Mouse (Mus musculus): Measurements from ENCODE around the gene Slc35e3.
A peak's percentile ranks its signal among the peaks of the same experiment; 100 is the strongest.
"Not testable (repeated sequence)": the region's sequence is repeated elsewhere in the genome, so short reads cannot be mapped to it uniquely, and the experiment has no call there.

Slc35e3 gene

DNA sequence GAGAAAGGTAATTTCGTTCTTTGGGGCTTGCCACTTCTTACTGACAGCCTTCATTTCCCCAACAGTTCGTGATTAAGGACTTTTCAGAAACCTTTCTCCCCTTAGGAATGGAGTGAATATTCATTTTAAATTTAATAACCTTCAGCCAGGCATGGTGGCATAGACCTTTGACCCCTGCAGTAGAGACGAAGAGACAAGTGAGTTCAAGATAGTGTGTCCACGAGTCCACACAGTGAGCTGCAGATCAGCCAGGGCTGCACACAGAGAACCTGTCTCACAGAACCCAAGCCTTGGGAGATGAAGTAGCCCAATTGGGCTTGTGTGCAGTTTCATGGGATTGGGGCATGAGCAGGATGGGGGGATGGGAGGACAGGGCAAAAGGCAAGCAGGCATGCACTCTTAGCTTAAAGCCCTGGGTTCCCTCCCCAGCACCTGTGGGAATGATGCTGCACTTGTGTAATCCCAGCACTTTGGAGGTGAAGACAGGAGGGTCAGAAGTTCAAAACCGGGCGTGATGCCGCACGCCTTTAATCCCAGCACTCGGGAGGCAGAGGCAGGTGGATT, 33.9 kb downstream of the Slc35e3 start:
- no peak for DNase-seq

DNA sequence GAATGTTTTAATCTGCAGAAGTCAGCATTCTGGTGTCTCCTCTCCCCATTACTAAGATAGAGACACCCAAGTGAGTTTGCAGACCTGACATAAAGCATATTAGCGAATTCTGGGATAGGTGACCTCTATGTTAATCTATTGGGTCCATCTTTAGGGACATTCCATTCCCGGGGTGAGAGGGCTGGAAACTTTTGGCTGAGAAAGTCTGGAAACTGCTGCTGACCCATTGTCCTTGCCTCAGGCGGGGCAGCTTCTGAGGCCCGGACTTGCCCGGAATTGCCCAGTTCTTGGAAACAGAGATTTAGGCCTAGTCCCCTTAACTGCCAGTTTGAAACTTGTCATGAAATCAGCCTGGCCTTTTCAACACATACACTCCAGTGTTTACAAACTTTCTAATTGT, 34.8 kb downstream of the Slc35e3 start:
- peak; percentile 74 for DNase-seq

DNA sequence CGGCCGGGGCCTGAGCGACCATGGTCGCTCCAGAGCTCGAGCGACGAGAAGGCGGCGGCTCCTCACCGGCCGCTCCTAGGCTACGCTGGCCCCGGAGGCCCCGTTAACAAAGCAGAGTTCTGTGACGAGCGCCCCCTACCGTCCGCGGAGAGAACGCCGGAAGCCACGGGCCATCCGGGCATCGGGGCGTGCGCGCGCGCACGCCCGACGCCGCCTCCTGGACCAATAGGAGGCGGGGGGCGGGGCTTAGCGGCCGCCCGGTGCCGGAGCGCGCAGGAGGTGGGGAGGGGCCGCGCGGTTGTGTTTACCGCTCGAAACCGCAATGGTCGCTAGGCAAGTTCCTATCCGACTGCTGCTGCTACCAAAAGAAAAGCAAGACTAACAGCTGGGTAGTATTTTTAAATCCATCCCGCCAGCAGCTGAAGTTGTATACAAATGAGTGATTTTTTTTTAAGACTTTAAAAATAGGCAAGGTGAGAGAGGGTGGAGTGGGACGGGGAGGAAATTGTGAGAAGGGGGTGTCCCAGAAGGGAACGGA, 35.5 kb downstream of the Slc35e3 start, which contains the start of gene Mdm2:
Gene Mdm2 (minus strand): TSS at position 155 of the 538 bp plus-strand sequence.
- peak; percentile 97 for DNase-seq

DNA sequence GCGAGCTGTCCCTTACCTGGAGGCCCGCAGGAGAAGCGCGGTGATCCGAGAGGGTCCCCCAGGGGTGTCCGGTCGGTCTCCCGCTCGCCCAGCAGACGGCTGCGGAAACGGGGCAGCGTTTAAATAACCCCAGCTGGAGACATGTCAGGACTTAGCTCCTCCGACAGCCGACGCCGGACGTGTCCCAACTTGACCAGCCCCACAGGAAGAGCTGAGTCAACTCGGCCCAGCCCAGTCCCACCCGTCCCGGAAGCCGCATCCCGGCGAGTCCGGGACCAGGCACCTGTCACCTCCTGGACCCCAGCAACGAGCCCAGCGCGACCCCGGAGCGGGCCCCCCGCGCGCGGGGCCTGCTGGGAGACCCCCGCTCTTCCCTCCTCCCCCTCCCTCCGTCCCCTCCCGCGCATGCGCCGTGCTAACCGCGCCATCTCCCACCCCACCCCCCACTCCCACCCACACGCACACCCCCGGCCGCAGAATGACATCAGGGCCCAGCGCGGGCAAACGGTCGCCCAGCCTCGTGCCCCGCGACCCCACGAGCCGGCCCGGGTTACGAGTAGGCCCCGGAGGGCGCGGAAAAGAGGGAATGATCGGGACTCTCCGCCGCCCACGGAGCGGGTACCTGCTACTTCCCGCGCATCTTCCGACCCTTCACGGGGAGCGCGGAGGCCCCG, 36.1 kb downstream of the Slc35e3 start:
- peak; percentile 86 for DNase-seq

DNA sequence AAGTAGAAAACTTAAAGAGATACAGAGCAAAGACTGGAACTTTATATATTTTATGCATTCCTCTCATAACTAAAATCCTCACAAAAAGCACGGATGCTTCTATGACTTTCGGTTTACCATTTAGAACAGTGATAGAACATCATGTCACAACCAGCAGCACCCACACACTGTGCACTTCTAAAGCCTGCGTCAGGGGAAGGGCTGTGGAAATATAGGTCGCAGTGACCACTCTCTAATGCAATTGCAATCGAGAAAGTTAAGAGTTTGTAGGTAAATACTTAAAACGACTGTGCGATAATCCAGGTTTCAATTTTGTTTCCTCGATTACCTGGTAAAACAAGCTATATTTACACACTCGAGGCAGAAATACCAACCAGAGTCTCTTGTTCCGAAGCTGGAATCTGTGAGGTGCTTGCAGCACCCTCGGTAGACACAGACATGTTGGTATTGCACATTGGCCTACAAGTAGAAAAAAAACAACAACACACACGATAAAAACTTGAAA, 36.8 kb downstream of the Slc35e3 start:
- no peak for DNase-seq

DNA sequence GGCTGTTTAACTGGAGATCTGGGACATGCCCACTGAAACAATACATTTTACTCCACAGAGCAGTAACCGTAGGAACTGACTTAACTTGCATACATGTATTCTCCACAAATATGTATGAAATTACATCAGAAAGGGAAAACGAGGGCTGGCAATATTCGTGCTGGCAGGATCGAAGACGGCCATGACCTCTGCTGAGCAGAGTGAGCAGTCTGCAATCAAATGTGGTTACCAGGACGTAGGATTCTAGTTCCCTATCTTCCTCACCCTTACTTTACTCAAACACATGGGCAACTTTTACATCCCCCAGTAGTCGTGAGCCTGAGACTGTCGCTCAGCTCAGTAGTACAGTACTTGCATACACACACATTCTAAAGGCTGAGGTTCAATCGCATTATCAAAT, 37.3 kb downstream of the Slc35e3 start:
- no peak for DNase-seq

DNA sequence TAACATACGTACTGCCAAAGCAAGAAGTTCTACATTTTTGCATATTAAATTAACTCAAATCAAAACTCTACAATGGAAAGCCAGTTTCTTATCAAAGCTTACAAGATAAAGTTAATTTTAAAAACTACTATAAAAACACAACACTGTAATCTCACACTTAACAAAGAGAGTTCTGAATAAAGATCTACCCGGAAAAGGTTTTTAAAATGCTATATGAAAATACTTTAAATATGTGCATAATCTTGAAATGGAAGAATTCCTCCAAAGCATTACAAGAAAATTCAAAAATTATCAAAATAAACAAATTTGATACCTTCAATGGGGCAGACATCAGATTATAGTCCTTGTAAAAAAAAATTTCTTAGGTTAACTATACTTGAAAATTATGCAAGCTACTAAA, 37.8 kb downstream of the Slc35e3 start:
- no peak for DNase-seq

DNA sequence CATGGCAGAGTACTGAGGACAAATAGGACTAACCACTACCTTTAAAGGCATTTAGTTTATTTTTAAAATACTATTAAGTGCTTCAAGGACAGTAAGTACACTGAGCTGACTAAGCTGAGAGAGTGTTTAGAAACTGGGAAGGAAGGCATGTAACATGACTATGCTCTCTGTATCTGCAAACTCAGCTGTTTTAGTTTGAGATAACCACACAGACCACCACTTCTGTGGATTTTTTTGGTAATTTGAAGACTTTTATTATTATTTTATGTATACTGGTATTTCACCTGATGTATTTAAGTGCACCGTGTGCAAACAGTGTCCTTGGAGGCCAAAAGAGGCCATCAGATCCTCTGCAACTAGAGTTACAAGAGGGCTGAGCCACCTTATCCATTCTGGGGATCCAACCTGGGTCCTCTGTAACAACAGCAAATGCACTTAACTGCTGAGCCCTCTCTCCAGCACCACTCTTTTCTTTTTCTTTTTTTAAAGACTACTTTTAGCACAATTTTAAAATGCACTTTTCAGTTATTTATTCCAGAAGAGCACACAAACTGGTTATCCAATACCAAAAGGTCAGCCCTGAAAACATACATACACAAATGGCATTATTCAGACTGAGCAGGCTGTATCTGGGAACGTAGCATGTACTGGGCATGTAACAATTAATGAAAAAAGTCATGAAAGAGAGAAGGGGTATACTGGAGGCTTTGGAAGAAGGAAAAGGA, 38.9 kb downstream of the Slc35e3 start:
- DNase-seq = no peak

DNA sequence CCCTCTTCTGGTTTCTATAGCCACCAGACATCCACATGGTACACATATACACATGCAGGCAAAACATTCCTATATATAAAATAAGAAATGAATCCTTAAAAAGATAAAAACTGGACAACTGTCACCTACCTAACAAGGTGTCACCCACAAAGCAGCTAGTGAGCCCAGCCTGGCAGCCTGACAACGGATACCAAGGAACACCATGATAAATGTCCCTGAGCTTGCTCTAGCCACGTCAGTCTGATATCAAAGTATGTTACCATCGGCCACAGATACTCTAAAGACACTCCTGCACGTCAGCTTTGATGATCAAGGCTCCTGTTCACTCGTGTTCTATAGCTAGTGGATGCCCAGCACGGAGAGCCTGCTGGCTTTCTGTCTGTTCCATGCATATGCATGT, 39.7 kb downstream of the Slc35e3 start:
- DNase-seq = no peak

DNA sequence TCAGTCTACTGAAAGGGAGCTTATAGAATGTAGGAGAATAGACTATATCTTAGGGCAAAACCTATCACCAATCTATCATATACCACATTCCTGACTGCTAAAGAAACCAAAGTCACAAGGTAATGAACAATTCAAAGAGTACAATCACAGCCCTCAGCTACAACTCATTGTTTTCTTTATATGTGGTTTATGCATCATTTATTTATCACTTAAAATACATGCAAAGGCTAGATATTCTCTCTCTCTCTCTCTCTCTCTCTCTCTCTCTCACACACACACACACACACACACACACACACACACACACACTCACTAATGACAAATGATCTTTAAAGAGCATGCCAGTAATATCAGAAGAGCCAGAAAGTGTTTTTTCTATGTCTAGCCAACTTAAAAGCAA, 40.4 kb downstream of the Slc35e3 start:
- no peak for DNase-seq

DNA sequence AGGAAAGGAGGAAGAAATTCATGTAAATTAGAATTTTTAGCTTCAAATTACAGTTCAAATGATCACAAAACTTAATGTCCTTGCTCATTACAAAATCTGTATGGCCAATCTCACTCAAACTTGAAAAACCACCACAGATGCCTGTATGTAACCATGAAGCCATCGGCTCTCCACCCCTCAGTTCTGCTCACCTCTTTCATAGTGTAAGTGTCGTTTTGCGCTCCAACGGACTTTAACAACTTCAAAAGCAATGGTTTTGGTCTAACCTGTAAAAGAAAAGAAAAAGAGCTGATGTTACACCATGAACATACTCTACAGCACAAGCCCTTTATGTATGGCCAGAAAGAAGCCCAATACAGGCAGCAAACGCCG, 41.2 kb downstream of the Slc35e3 start:
- DNase-seq = no peak

DNA sequence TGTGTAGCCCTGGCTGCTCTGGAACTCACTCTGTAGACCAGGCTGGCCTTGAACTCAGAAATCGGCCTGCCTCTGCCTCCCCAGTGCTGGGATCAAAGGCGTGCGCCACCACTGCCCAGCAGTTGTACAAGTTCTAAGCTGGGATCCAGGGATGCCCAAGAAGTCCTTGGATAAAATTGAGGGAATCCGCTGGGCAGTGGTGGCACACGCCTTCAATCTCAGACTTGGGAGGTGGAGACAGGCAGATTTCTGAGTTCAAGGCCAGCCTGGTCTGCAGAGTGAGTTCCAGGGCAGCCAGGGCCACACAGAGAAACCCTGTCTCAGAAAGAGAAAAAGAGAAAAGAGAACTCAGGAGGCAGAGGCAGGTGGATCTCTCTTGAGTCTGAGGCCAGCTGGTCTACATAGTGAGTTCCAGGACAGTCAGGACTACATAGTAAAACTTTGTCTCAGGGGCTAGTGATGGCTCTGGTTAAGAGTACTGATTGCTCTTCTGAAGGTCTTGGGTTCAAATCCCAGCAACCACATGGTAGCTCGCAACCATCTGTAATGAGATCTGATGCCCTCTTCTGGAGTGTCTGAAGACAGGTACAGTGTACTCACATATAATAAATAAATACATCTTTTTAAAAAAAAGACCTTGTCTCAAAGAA, 41.7 kb downstream of the Slc35e3 start:
- DNase-seq = not testable (repeated sequence)

DNA sequence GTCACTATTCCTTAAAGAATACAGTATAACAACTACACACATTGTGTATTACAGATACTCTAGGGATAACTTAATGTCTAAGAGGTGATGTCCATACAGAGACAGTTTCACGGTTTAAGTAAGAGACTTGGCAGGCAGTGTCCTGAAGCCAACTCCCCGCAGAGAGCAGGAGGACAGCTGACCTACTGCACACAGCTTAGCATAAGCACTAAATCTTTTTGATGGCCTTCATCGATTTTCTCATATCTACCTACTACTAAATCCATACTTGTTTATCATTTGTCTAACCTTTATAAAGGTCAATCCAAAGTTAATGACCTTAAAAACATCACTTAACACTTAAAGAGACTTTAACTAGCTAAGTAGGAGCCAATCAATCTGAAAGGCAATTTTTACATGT, 42.7 kb downstream of the Slc35e3 start:
- no peak for DNase-seq

DNA sequence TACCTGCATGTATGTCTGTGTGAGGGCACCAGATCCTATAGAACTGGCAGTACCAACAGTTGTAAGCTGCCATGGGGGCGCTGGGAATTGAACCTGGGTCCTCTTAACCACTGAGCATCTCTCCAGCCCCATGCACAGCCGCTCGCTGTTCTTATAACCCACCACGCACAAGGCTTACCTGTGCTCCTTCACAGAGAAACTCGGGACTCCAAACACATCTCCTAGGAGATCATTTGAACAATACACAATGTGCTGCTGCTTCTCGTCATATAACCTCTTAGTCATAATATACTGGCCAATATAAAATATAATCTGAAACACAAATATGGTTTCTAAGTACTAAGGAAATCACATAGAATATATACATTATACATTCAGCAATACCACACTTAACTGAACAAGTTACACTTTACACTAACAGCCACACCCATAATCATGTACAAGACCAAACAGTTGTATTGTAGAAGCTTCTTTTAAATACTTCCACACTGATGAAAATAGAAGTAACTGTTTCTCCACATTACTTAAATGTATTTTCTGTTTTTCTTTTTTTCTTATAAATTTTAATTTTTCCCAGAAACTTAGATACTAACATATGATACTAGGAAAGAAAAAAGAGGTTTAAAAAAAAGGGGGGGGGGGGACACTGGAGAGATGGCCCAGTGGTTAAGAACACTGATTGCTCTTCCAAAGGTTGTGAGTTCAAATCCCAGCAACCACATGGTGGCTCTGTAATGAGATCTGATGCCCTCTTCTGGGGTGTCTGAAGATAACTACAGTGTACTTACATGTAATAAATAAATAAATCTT, 43.9 kb downstream of the Slc35e3 start:
- no peak for DNase-seq

DNA sequence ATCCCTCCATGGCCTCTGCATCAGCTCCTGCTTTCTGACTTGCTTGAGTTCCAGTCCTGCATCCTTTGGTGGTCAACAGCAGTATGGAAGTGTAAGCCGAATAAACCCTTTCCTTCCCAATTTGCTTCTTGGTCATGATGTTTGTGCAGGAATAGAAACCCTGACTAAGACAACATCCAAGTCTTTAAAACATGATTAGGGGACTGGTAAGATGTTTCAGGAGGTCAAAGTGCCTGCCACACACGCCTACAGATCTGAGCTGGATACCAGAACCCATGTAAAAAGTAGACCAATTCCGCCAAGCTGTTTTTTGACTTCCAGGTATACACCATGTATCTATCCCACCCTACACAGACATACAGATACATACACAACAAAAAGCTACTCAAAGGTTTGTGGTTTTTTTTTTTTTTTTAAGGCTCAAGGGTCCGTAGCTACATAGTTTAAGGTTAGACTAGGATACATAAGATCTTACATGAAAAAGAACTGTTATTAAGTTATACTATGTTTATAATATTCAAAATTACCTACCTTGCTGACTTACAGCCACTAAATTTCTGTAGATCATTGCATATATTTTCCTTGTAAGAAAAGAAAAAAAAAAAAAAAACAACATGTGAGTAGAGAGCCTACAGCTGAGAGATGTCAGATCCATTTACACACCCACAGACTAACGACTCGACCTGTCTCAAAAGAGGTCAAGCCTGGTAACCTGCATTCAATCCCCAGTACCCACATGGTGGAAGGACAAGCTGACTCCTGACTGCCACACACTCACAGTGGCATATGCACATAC, 44.9 kb downstream of the Slc35e3 start:
- DNase-seq = no peak

DNA sequence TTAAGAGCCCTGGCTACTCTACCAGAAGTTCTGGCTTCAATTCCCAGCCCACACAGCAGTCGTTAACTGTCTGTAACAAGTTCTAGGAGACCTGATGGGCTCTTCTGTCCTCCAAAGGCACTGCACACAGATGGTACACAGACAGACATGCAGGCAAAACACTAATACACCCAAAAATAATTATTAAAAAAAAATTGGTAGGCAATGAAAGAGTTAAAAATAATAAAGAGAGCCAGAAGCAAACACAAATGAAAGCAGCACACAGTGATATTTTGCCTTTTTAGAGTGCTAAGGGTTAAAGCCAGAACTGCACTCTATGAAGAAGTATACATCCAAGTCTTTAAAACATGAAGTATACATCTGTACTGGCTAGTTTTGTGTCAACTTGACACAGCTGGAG, 45.7 kb downstream of the Slc35e3 start:
- DNase-seq = no peak

DNA sequence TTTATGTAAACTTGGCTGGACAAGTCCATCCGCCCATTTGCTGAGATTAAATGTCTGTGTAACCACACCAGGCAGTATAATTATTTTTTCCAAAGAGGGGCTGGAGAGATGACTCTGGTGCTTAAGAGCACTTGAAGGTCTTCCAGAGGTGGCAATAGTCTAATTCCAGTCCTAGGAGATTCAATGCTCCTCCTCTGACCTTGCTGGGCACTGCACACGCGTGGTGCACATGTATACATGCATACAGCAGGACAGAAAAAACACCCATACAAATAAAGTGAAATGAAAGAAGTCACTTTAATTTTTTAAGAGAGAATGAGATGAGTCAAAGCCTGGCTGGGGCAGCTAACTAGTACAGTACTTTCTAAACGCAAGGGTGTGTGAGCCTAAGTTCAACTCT, 46.3 kb downstream of the Slc35e3 start:
- DNase-seq = no peak

DNA sequence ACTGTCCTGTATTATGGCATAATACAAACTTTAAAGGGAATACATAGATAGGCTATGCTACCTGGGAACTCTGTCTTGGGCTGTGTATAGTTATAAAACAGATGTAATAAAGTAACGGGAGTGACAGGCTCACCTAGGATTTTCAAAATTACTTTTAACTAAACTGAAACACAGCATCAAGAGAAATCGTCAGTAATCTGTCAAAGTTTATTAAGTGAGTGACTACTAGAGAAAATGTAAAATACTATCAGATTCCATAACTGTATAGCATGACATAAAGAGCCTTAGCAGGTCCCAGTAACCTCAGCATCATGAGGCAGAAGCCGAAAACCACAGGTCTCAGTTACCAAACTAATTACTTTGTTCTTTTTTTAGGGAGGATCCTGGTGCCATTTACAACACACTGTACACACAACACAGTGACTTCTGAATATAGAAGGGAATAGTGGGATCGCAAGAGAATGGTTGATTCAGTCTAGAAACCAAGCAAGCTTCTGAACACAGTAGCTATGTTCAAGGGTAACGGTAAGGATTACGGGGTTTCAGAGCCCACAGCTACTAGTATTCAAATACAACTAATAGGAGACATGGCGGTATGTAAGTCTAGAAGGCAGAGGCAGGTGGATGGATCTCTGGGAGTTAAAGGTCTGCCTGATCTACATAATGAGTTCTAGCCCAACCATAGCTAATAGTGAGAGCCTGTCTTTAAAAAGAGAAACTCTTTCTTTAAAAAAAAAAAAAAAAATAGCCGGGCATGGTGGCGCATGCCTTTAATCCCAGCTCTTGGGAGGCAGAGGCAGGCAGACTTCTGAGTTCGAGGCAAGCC, 47.6 kb downstream of the Slc35e3 start:
- no peak for DNase-seq

DNA sequence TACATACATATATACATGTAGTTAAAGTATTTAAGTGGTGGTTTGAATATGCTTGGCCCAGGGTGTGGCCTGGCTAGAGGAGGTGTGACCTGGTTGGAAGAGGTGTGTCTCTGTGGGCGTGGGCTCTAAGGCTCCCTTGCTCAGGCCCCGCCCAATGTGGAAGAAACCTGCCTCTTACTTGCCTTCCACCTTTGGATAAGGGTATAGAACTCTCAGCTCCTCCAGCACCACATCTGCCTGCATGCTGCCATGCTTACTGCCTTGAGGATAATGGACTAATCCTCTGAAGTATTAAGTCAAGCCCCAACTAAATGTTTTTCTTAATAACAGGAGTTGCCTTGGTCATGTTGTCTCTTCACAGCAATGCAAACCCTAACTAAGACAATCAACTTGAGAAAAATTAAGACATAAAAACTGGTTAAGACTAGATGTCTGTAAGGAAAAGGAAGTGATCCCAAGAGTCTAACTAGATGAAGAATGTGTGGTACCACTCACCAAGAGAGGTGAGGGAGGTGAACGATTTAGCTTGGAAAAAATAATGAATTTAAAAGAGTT, 48.5 kb downstream of the Slc35e3 start:
- DNase-seq = no peak

DNA sequence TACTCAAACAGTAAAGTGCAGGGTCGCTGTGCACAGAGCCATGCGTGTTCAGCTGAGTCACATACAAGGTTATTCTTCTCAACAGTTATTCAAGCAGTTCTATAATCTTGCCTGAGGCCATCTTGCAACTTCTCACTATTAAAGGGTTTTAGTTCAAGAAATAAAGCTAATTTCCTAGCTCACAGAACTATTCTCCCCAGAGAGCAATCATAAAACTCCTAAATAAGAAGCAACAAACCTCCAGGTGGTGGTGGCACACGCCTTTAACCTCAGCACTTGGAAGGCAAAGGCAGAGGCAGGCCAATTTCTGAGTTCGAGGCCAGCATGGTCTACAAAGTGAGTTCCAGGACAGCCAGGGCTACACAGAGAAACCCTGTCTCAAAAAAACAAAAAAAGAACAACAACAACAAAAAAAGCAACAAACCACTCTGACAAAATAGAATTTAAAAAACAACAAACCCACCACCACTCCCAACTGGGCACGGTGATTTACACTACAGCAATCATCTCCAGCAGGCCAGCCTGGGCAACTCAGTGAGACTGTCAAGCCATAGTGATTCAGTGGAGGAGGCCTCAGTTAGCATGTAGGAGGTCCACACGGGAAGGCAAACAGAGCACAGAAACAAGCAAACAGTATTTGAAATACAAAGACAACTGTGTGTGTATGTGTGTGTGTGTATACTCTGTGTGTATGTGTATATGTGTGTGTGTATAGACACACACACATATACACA, 49.2 kb downstream of the Slc35e3 start:
- DNase-seq = no peak

Measured in kidney, adult 18-20 months (tissue).